Mouse (Mus musculus) neutrophil, adult 83 days (primary cell): ENCODE measurements around the gene Cacna1f. TPM values are rescaled to one million over a fixed set of nuclear protein-coding genes. Genes with fewer than 3 reads are reported as not detected.

Experiments used
- total RNA-seq, 2 experiments: library from RNA; stranded (reverse); gene quantifications; one replicate each; pipeline ENCODE4 v1.2.4; 2023

Cacna1f gene
- total RNA-seq, result under 1 TPM; 0.11 to 0.15 TPM

DNA sequence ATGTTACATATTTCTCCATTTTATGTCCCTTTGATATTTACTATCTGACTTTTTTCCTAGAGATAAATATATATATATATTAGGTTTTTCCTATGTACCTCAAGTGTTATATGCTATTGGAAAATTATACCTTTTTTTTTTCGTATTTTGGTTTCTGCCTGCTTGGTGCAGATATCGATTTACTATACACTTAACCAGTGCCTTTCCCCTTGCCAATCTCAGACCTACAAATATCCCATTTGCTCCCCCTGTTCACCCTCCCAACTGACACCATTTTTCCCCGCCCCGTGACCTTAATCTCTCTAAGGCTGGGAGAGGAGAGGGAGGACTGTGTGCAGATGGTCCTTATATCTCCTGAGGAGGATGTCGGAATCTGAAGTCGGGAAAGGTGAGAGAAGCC lies at the start of gene Cacna1f:
Gene Cacna1f, plus strand, starts transcription at position 301 of the 400 bp plus-strand sequence.

DNA sequence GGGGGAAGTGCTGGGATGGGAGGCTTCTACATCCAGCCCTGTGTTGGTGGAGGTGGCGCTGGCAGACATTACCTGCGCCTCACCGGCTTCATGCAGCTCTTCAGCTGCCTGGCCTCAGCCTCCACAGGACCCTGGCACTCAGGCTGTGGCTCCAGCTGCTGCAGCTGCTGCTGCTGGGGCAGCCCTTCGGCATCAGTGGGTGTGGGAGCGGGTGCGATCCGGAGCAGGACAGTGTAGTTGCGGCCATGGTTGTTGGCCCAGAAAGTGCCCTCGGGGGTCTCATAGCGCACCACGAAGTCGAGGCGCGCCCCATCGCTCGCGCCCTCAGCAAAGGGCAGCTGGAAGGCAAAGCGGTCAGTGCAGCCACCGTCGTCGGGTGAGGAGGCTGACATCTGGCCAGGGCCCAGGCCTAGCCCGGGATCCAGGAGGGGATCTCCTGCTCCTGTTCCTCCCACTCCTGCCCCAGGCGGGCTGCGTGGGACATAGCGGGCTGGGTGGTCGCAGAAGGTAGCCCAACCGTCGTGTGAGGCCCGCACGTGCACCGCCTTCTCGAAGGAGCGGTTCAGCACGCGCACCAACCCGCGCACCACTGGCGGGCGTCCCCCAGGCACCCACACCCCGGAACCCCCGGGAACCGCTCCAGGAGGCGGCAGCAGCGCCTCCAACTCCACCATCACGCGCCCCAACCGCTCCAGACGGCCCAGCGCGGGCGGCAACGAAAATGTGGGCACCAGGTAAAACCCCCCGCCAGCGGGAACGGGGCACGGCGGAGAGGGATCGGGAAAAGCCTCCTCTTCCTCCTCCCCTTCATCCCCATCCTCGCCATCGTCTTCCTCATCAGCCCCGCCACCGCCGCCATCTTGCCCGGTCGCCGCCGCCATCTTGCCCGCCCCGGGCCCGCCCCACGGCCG lies 33.5 kb upstream of the Cacna1f start, which contains the start of gene Foxp3:
Gene Foxp3, plus strand, starts transcription at position 469 of the 911 bp plus-strand sequence.

DNA sequence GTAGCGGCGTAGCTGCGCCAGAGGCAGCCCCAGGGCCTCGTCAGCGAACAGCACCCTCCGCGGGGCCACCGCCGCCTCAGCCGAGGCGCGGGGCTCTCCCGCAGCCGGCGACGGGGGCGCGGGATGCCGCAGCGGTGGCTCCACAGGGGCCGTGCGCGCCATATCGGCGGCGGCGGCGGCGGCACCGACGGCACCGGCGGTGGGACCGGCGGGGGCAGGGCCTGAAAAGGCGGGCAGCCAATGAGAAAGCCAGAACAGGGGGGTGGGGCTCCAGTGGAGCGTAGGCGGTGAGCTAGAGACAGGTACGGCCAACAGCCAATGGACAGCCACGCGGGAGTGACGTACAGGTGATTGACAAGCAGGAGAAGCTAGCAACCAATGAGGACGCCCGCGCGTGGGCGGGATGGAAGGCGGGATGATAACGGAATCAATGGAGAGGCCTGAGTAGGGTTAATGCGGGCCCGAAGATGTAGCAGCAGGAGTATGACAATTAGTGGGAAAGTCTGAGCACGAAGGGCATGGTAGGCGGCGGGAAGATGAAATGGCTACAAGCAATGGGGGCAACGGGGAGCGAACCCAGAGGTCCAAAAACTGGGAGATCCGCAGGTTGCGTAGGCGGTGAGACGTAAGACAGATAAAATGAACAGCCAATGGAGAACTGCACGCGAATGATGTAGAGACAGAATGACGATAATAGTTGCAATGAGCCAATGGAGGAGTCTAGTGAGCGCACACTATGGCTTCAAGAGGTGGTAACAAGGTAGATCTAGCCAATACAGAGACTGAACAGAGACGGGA lies 32.6 kb upstream of the Cacna1f start, which contains the start of gene Ppp1r3f:
Gene Ppp1r3f, minus strand, starts transcription at position 197 of the 798 bp plus-strand sequence.

DNA sequence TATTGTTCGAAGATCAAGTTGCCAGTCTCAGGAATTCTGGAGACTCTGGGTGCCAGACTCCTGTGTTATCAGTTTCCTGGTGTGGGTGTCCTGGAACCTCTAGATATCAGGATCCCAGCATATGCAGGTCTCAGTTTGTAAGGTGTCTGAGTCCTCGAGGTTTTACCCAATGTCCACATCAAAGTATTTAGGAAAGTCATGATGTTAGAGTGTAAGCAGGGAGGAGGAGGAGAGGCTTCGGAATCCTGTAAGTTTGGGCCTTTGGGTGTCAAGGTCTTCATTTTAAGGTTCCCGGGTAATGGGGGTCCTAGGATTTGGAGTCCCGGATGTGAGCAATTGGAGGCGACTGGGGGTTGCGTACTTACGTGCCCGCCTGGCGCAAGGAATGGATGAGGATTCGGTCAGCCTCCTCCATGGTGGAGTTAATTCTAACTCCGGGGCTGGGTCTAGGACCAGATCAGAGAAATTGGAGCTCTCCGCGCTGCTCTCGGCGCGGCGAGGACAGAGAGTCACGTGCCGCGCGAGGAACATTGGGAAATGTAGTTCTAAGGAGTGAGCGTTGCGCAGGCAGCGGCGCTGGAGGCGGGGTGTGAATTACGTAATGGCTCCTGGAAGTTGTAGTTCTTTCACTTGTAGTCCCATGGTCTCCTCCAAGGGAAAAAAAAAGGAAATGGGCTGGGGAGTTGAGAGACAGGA lies 1.9 kb upstream of the Cacna1f start, which contains the start of gene Ccdc22:
Gene Ccdc22, minus strand, starts transcription at position 639 of the 696 bp plus-strand sequence.

DNA sequence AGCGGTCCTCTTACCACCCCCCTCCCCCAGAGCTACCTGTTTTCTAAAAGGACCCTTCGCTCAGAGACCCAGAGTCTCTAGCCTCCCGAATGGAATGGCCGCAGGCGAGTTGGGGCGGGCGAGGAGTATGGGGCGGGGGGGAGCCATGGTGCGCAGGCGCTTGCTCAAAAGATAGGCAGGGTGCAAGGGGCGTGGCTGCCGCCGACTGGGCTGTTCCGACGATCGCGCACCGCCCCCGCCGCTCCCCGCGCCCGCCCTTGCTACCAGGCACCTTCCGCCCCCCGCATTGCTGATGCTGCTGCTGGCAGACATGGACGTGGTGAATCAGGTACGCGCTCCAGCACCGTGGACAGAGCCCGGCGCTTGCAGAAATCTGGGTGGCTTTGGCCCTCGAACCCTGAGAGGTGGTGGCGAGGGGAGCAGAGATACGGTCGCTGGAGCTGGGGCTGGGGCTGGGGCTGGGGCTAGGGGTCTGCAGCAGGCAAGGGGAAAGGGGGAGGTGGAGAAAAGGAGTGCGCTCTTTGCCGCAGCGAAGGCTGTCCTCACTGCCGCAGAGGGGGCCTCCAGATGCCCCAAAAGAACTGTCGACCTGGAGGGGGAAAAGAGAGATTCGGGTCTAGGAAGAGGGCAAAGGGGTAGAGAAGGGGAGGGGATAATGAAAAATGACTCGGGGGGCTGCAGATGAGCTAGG lies 31.7 kb downstream of the Cacna1f start, which contains the start of gene Syp:
Gene Syp, plus strand, starts transcription at position 71 of the 691 bp plus-strand sequence.

DNA sequence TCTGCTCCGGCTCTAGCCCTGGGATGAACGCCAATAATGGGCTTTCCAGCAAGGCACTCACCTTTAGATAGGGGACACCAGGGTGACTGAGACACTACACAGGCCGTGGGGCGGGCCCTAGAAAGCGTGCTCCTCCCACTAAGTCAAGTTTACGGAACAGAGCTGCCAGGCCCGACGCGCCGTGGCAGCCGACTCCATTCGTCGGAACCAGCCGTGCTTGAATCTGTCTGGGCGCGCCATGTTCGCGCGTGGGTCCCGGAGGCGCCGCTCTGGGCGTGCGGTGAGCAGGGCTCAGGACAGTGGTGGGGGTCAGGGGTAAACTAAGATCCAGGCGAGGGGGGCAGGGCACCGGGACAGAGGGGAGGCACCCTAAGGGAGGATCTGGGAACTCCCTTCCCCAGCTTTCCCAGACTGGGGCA lies 50.3 kb downstream of the Cacna1f start, which contains the start of gene Prickle3:
Gene Prickle3, plus strand, starts transcription at position 40 of the 419 bp plus-strand sequence.

DNA sequence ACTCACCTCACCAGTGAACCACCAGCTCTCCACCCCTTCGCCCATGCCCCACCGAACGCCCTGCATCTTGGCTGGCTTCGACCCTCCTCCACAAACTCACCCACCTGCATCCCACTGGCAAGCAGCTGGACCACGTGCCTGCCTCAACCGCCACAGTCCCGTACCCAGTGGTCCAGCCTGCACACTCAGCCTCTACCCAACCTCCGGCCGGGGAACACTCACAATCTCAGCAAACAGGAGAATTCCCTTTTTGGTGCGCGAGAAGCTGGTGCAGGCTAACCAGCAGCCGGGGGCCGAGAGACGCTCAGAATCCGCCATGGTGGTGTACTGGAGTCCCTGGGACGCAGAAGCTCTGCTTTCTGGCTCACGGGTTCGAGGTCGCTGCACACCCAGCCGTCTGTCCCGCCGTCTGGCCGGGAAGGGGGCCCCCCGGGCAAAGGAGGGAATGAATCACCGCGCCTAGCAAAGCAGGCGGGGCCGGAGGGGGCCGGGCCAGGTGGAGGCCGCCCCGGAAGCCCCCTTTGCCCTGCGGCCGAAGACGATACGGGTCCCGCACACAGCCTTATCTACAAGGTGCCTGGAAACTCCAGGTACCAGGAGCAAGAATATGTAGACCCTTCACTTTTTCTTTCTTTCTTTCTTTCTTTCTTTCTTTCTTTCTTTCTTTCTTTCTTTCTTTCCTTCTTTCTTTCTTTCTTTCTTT lies 64.2 kb downstream of the Cacna1f start, which contains the start of gene Plp2:
Gene Plp2, minus strand, starts transcription at position 470 of the 703 bp plus-strand sequence.

DNA sequence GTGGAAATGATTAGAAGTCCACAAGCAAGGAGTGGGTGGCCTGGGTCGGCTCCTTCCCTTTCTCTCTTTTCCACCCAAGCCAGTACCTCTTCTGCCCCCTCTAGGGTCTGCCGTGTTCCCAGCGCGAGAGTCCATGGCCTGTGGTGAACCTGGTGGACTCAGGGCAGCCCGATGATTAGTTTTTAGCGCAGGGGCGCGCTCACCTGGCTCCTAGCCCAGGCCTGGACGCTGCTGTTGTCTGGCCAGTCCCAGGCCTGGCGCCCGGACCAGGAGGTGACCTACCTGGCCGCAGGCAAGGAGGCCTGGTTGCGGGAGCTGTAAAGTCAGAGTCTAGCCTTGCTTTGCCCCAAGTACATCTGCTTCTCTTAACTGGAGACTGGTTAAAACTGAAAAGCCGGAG lies 74.0 kb downstream of the Cacna1f start, which contains the start of gene Magix:
Gene Magix, minus strand, starts transcription at position 388 of the 400 bp plus-strand sequence.

Other genes starting within 250 kb of the Cacna1f start
- gene Usp27x, start 231.3 kb upstream of the Cacna1f start, total RNA-seq, result under 1 TPM; 0.31 to 0.44 TPM
- gene Foxp3, start 33.4 kb upstream of the Cacna1f start, total RNA-seq, result not detected
- gene Ppp1r3f, start 32.8 kb upstream of the Cacna1f start, total RNA-seq, result 1 to 10 TPM in 1 of 2 experiments, under 1 TPM in 1; 0.33 to 2.0 TPM
- gene Ccdc22, start 1.6 kb upstream of the Cacna1f start, total RNA-seq, result 10 to 100 TPM; 19.7 to 20.2 TPM
- gene Syp, start 31.4 kb downstream of the Cacna1f start, total RNA-seq, result 1 to 10 TPM; 1.3 to 3.3 TPM
- gene Prickle3, start 50.2 kb downstream of the Cacna1f start, total RNA-seq, result 10 to 100 TPM; 39.9 to 49.9 TPM
- gene Plp2, start 64.3 kb downstream of the Cacna1f start, total RNA-seq, result 100 to 1,000 TPM; 423 to 453 TPM
- gene Magix, start 74.2 kb downstream of the Cacna1f start, total RNA-seq, result under 1 TPM in 1 of 2 experiments, not detected in 1; 0.20 TPM
- 10 to 100 TPM; 28.3 to 29.5 TPM for gene Gpkow, start 90.0 kb downstream of the Cacna1f start, total RNA-seq
- 10 to 100 TPM; 38.2 to 41.9 TPM for gene Wdr45, start 107.2 kb downstream of the Cacna1f start, total RNA-seq
- gene Gm45208, start 115.2 kb downstream of the Cacna1f start, total RNA-seq, result not detected
- gene Praf2, start 121.4 kb downstream of the Cacna1f start, total RNA-seq, result 1 to 10 TPM; 5.0 to 5.5 TPM
- gene Ccdc120, start 143.8 kb downstream of the Cacna1f start, total RNA-seq, result under 1 TPM; 0.57 to 0.90 TPM
- 10 to 100 TPM; 68.1 to 79.5 TPM for gene Tfe3, start 155.5 kb downstream of the Cacna1f start, total RNA-seq
- gene Gripap1, start 182.7 kb downstream of the Cacna1f start, total RNA-seq, result 100 to 1,000 TPM; 123 to 144 TPM
- 1 to 10 TPM; 1.2 to 7.5 TPM for gene Kcnd1, start 215.2 kb downstream of the Cacna1f start, total RNA-seq
- 100 to 1,000 TPM; 119 to 128 TPM for gene Otud5, start 234.3 kb downstream of the Cacna1f start, total RNA-seq